Mouse (Mus musculus) layer of hippocampus, postnatal 14 days (tissue): ENCODE data around the gene Cox10. TPM values are rescaled to one million over a fixed set of nuclear protein-coding genes. Genes with fewer than 3 reads are reported as not detected.

Experiments used
- DNase-seq, 2 experiments: peaks; one replicate each; pipeline ENCODE4 v3.0.0; 2021 to 2022; ENCODE audit warnings: low spot score in 2 of 2, mixed read lengths in 1 of 2
- total RNA-seq, 2 experiments: library from RNA; stranded (reverse); gene quantifications; 2 replicates each; pipeline ENCODE4 v1.2.3; 2021

Gene Cox10
- total RNA-seq, 2 experiments from 2014 or later = 23.5 to 25.8 TPM

DNA sequence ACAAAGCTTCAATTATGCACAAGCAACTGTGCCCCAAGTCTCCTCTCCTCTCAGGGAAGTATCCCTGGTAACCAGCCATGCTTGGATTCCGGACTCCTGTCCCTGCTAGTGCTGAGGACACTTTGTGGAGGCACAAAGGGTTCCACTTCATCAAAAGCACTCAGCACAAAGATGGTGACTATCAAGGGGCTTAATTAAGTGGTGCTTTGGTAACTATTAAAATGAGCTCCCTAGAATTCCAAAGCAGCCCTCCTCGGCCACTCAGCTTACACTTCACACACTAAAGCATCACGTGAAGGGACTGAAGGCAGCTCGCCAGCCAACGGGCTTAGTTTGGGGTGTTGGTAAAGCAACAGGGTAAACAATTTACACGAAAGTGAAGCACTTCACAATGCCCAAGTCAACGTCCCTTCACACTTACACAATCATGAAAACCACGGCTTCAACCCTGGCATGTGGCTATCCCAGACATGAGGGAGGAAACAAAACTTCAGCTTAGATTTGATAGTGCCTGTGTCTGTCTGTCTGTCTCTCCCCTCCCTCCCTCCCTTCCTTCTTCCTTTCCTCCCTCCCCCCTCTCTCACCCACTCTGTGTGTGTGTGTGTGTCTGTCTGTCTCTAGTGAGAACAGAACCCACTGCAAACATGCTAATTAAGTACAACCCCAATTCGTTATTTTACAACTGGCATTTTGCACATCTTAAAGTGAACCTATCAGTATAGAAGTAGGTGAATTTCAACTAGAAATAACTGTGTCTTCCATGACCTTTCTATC lies 27.9 kb downstream of the Cox10 start:
- DNase-seq = peak; percentile 21 to 31

DNA sequence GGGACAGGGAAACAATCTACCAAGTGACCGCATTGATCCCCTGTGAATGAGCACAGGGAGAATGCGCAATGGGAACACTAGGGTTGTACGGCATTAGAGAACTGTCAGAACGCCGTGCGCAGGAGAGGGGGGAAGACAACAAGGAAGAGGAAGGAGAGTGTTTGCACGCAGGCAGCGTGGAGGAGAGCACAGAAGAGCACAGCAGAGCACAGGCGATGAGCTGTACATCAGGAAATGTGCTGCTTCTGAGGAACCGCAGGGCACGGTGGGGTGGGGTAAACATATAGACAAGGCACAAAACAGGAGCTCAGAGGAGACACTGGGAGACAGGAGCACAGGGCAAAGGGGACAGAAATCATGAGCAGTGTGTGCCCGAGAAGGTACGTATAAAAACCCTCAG lies 31.8 kb downstream of the Cox10 start:
- DNase-seq = no peak

DNA sequence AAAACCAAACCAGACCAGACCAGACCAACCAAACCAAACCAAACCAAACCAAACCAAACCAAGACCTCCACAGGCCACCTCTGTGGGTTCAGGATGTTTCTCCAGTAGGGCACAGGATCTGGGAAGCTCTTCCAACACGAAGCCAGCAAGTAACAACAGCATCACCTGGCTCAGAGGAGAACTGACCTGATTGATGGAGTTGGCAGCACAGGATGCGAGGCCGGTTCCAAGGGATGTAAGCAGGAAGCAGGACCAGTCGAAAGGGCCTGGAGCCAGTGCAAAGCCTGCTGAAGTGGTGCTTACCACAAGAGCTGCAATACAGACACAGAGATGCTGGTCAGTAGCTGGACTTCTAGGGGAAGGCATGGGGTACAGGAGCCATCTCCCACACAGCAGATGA lies 34.2 kb downstream of the Cox10 start:
- no peak for DNase-seq

DNA sequence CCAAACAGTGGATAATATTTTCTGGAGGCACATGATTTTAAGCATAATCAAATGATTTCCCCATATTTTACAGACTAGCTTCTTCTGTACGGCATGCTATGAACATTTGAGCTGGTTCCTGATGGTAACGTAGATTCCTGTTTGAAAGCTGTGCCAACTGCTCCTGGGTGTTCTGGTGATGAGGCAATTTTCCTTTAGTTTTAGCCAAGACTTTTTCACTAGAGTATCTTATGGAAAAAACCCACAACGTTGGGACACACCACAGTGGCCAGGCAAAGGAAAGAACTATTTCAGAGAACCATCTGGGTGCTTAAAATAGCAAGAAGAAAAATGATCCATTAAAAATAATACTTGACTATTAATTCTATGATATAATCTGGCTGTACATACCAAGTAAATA lies 35.2 kb downstream of the Cox10 start:
- no peak for DNase-seq

DNA sequence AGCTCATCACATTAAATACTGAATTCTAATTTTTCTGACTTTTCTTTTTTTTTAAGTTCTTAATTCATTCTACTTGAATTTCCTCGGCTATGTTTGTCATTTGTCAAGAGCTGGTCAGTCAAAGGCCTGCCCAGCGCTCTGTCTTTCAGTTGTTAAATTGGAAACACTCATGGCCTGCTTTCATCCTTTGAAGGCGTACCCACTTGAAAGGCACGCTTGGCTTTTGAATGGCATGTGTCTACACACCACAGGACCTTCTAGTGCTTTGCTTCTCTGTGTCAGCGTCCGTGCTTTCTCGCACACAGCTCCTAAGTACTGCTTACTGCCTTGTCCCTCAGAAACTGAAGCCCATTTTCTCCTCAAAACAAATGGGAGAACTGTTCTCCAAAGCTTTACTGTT lies 38.0 kb downstream of the Cox10 start:
- no peak for DNase-seq

DNA sequence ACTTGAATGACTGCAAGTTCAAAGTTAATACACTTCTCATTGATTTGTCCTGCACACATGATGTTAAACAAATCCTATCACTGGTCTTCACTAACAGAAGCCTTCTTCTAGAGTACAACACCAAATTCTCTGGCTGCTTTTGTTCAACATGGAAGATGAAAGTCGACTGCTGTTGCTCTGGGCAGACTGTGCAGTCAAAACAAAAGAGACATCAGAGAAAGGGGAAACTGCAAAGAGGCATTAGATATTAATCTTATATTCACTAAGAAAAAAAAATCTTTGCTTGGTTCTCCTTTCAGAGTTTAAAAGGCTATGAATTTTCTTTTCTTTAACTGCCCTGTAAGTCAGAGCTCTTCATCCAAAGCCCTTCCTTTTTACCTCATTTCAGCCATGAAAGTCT lies 39.7 kb downstream of the Cox10 start:
- DNase-seq = no peak

DNA sequence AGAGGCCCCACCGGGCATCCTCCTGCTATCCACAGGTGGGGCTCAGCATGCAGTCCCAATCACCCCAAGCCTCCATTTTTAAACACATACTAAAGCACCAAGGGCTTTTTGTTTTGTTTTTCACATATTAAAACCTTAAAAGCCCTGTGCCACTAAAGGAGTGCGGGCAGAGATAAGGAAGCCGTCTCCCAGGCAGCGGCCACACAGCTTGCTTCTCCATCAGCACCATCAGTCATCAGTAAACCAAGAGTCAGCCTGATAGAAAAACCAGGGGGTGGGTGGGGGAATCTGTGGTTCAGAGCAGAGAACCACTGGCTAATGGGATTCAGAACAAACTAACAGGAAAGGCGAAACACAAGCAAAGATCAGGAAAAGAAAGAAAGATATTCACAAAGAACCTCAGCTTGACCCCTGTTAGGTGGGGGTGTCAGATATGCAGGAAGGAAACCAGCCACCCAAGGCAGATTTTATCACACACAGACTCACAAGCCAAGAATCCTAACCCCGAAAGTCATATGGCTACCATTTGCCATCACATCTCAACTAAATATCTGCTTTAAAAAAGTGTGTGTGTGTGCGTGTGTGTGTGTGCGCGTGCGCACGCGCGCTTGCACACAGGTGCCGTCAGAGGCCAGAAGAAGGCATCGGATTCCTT lies 41.7 kb downstream of the Cox10 start:
- no peak for DNase-seq

DNA sequence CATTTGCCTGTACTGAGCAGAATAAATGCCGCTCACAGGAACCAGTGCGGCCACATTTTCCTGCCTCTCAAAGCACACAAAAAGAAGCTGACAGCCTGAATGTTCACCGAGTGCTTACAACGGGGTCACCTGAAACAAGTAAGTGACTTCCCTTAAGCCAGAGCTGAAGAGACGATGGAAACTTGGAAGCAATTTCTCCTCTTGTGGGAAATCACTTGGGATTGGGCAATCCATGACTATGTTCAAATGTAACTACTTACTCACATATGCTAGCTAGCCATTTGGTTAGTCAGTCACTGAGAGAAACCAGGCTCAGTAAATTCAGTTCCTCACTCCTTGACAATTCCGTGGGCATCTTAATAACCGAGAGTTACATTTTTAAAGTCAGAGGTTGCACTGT lies 43.0 kb downstream of the Cox10 start:
- DNase-seq = no peak

DNA sequence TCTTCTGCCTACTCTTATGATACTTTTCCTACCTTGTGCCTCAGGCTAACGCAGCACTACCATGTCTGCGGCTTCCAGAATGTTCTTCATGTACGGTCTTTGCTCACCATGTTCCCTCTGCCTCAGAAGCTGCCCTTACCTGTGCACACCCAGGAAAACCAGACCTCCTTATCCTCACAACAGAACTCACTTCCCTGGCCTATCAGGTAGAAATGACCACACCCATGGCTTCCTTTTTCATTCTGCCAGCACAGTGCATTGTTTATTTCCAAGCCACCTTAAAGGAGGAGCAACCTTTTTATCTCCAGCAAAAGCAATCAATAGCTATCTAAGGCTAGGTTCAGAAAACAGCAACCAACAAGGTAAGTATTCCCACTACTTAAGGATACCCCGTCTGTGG lies 43.6 kb downstream of the Cox10 start:
- DNase-seq = no peak

DNA sequence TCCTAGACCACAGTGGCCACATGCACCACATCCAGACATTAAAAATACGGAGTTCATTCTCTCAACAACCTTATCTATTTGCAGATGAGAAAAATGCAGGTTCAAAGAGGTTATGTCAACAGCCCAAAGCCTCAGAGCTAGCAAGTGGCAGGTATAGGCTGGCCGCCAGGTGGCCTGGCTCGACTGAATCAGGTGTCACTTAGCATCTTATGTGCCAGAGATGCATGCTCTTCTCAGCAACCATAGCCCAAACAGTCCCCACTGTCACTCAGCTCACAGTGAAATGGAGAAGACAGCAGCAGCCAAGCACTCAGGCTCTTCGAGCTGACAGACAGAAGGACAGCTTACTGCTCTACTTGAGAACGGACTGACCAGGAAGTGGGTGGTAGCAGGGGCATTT lies 44.6 kb downstream of the Cox10 start:
- no peak for DNase-seq

DNA sequence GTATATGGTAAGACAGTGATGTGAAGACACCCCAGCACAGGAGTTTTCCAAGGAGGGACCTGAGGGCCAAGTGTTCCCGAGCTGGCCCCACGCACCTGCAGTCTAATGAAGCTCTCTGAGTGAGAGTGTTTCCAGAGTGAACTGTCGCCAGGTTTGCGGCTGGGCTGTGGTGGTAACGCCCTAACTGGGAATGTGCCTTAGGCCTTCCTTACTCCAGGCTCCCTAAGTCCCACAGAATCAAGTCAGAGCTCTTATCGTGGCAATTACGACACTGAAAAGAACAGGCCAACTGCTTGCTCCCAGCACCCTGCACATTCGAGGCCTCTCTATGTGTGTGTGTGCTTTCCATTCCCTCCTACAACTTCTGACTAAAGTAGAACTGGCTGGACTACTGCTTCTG lies 51.8 kb downstream of the Cox10 start:
- no peak for DNase-seq

DNA sequence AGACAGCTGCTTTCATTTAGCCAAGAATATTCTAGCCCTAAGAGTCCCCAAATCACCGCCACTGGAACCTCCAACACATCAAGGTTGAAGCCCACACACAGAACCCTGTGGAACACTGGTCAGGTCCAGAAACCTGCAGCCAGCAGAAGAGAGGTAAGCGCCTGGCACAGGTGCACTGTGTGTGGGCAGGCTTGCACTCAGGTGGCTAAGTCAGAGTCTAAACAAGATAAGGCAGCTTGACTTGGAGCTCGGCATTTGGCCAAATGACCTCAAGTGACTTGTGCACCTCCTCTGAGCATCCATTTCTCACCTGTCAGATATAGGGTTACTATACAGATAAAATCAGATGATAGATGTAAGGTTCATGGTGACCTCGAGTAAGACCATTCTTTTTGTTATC lies 53.4 kb downstream of the Cox10 start:
- no peak for DNase-seq

DNA sequence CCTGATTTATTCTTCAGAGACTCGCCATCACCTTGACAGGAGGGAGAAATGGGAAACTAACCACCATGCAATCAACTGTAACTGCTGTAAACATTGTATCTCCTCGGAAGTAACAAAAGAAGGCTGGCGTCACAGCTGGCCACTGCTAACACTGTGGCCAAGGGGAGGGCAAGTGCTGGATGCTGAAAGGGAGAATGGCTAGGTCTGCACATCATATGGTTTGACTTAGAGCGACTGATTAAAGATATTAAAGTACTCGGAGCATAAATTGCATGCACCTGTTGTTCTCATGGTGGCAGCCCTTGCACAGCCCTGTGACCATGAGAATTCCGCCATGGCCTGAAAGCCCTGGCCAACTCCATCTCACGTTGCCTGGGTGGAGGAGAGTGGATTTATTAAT lies 54.7 kb downstream of the Cox10 start:
- DNase-seq = no peak

DNA sequence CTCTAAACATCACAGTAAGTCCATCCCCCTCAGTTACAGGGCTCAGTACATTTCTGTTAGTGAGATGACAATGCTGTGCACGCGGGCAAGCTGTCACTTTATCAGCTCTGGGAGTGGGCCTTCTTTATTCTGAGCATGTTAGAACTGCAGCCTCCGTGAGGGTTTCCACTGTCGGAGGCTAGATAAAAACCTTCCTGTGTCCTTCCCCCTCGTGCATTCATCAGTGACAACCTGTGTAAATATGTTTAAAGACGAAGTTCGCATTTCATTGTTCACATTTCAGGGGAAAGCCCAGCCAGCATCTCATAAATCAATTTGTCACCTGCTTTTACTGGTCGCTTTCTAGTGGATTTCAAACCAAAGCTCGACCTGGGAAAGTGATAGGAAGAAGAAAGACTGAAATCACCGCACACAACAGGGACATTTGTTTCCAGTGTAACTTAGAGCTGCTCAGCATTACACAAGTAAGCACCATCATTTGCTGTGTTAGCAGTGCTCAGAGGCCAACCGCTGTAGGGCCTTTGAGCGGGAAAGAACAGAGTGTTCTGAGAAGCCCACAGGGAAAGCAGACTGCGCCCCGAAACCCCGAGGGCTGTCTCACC lies 55.8 kb downstream of the Cox10 start:
- DNase-seq = no peak

DNA sequence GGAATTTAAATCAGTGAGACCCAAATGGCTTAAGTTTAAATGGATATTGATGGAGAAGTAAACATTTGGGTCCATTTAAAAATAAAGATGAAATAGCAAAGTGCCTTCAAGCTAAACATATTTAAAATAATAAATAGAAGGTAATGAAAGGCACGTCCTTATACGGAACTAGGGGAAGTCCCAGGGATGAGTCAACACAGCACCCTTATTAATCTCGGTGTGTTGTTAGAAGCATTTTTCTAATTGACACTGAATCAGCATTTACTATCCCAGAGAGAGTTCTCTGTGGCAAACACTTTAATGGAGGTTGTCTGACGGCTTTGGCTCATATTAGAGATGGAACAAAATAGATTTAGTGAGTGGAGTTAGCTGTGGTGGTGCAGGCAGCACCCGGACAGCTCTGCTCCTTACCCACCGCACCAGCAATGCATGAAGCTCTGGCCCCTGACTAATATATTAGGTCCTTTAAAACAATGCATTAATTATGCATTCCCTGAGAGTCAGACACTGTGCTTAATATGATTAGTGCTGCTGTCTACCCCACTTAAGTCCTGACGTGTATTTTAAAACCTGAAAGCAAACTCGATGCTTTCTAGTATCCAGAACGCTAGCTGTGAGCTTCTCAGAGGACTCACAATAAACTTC lies 56.7 kb downstream of the Cox10 start:
- DNase-seq = no peak

DNA sequence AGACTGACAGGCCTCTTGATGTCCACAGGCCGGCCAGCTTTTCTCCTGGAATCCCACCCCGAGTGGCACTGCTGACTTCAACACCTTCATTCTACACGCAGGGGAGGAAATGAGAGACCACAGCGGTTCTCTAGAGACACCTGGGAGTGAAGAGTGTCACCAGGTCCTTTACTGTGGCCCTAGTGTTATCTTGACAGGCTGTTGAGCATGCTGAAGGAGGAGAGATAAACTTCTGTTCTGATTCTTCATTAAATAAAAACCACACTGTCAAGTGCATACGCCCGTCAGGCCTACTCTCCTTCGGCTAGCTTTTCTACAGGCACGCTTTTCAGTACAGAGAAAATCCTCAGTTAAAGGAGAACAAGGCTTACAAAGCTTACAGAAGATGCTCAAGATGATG lies 60.0 kb downstream of the Cox10 start:
- no peak for DNase-seq

DNA sequence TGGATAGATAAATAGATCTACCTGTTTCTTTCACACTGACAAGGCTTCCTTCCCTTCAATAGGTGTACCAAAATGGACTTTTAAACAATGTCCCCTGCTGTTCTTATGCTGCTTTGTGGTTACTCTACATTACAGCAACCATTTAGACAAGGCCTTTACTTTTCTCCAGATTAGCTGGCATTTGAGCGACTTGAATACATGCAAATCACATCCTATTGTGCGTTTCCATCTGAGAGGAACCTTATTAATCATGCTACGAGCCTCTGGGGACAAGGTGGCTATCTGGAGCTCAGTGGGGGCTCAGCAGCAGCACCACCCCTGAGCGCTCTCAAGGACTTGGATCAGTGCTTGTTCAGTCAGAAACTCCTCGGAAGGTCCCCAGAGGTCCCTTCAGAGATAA lies 61.1 kb downstream of the Cox10 start:
- no peak for DNase-seq

DNA sequence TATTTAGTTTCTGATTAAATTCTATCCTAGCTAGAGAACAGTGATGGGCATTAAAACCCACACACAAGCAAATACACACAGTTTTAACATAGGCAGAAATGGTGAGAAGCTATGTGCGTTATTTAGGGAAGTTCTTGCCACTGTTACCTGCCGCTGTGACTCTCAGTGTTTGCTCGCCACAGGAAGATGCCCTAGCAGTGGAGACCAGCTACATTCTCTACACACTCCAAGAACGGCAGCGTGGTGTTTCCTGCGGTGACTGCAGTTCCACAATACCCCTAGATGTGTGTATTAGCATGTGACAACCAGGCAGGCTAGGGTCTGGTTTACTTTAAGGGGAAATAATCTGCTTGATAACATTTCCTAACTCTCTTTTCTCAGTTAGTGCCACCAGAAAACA lies 64.0 kb downstream of the Cox10 start:
- no peak for DNase-seq

DNA sequence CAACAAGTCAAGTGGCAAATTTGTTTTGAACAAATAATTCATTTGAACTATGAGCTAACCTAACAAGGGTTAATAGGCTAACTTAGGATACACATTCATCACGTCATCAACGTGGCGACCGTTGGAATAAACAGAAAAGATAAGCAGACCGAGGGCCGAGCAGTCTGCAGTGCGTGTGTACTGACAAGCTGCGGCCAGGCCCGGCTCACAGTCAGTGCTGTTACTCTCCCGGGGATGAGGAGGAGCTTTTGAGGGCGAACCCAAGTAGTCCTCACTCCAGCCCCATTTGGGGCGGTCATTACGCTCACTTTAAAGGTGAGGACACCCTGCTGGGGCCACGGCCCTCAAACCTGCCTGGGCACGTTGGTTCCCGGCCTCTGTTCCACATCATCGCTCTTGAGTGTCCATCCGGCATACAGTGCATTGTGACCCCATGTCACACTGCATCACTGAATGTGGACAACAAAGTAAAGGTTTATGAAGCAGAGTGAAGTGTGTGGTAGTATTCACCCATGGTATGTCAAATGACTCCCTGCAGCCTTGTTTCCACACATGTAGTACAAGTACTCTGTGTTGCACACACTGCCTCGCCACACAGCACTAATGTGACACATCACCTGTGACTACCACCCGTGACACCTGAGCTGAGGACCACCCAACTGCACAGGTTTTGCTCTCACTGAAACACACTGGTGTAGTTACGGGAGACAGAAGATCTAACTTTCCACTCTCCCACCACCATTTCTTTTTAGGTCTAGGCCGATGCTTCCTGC lies 68.4 kb downstream of the Cox10 start:
- no peak for DNase-seq

DNA sequence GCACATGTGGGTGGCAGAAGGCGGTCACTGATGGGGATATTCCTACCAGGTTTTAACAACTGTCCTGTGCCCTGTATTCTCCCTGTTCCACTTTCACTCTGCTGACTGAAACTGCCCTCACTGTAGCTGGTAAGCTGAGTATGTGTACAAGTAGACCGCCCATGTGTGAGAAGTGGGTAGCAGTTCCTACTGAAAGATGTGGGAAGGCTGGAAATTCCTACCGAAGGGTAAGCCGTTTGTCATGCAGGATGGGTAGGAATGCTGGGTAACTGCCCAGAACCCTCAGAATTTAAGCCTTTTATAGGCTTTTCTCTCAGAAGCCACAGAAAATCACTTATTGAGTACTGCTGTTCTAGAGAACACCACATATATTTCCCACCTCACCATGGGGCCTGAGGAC lies 75.1 kb downstream of the Cox10 start:
- DNase-seq = no peak

DNA sequence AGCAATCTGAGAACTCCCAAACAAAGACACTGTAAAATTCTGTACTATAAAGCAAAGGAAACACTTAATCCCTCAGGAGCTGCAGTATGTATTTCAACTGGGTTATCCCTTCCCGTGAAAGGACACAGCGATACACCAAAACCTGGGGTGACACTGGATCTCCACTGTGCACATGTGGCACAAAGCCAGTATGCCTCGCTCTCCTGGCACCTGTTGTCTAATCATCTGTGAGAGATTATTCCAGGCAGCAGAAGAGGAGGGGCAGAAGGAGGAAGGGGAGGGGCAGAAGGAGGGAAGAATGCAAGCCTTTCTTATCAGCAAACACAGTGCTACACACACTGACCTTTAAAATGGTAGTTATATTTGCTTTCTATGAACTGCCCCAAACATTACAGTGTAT lies 75.8 kb downstream of the Cox10 start:
- DNase-seq = no peak
